Mouse (Mus musculus) forebrain, embryonic 15.5 days (tissue): ENCODE results near the gene Adamtsl5. TPM values are rescaled to one million over a fixed set of nuclear protein-coding genes. Genes with fewer than 3 reads are reported as not detected.

Experiments used
- ATAC-seq: fragments of 200-750 bp; cut with Nextera tagmentation; replicated peaks from 2 replicates; pipeline ENCODE4 v1.8.0; 2017; ENCODE audit warnings: mild to moderate bottlenecking, moderate TSS enrichment, moderate library complexity
- H3K27ac ChIP-seq: fragments of 300-500 bp; sonication (generic); replicated peaks from 2 replicates; pipeline ENCODE4 v1.5.1; 2015; ENCODE audit warnings: mild to moderate bottlenecking, inconsistent platforms
- H3K27me3 ChIP-seq: fragments of 300-500 bp; sonication (generic); 2 replicates; pipeline ENCODE4 v1.6.1; 2015; ENCODE audit warnings: inconsistent platforms
- H3K36me3 ChIP-seq: fragments of 300-500 bp; sonication (generic); 2 replicates; pipeline ENCODE4 v1.6.1; 2015; ENCODE audit warnings: mild to moderate bottlenecking, inconsistent platforms
- H3K4me1 ChIP-seq: fragments of 300-500 bp; sonication (generic); 2 replicates; pipeline ENCODE4 v1.6.1; 2015; ENCODE audit warnings: inconsistent platforms
- H3K4me2 ChIP-seq: fragments of 300-500 bp; sonication (generic); replicated peaks from 2 replicates; pipeline ENCODE4 v1.6.1; 2015; ENCODE audit warnings: mild to moderate bottlenecking, inconsistent platforms
- H3K4me3 ChIP-seq: fragments of 300-500 bp; sonication (generic); 2 replicates; pipeline ENCODE4 v1.5.1; 2015; ENCODE audit warnings: mild to moderate bottlenecking, inconsistent platforms
- H3K9ac ChIP-seq: fragments of 300-500 bp; sonication (generic); replicated peaks from 2 replicates; pipeline ENCODE4 v1.6.1; 2015; ENCODE audit warnings: mild to moderate bottlenecking, inconsistent platforms
- H3K9me3 ChIP-seq: fragments of 300-500 bp; sonication (generic); 2 replicates; pipeline ENCODE4 v1.6.1; 2016; ENCODE audit warnings: inconsistent platforms
- WGBS: fragments of 180-500 bp; shearing (Covaris S2); methylation state at CpG from one replicate; pipeline ENCODE4 v1.1.7; 2015; ENCODE audit warnings: mixed read lengths; 5-methylcytosine and 5-hydroxymethylcytosine counted together
- polyA plus RNA-seq: library from polyadenylated mRNA; unstranded; fragments of >200 nt; fragmentation: Nextera tagmentation; extraction: Ambion mirVana; gene quantifications from 2 replicates; pipeline ENCODE4 v1.2.1, GENCODE M21; 2015

Gene Adamtsl5
- polyA plus RNA-seq, 1 experiment from 2014 or later, result 0.32 TPM

DNA sequence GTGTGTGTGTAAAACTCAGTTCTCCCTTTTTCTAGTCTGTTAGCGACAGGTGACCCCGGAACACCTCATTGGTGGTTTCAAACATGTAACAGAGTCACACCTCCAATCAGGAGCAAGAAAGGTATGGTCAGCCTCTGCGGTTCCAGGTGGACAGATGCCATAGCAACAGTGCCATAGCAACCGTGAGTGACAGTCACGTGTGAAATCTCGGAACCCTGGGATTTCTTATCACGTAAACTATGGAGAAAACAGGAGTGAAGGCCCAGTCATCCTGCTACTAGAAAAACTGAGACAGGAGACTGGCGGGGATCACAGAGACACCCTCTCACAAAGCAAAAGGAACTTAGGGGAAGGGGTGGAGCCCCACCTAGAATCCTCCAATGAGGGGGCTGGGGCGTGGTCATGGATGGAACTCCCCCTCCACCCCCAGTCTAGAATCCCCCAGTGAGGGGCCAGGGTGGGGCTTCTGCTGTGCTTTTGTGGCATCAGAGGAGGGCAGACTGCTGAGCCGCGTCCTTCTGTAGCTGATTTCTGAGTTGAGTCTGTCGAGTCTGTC, 23.3 kb upstream of the Adamtsl5 start:
- peak; percentile 75 for ATAC-seq
- no peaks in the 10 kb centered on the region for H3K27me3 ChIP-seq
- no peaks in the 10 kb centered on the region for H3K36me3 ChIP-seq
- H3K9me3 ChIP-seq, result no peaks in the 10 kb centered on the region
- 2% methylated on average over 12 of the region's 12 CpGs for WGBS
- peak overlapping the region; percentile 54 for H3K27ac ChIP-seq
- H3K4me3 ChIP-seq, result peak overlapping the region; percentile 25
- 0 out of 2 replicates have a peak overlapping the region, but pooled peaks have one; percentile 19 for H3K9ac ChIP-seq
- peak overlapping the region; percentile 29 for H3K4me2 ChIP-seq
- peaks cover 13% of the 10 kb centered on the region for H3K4me1 ChIP-seq

DNA sequence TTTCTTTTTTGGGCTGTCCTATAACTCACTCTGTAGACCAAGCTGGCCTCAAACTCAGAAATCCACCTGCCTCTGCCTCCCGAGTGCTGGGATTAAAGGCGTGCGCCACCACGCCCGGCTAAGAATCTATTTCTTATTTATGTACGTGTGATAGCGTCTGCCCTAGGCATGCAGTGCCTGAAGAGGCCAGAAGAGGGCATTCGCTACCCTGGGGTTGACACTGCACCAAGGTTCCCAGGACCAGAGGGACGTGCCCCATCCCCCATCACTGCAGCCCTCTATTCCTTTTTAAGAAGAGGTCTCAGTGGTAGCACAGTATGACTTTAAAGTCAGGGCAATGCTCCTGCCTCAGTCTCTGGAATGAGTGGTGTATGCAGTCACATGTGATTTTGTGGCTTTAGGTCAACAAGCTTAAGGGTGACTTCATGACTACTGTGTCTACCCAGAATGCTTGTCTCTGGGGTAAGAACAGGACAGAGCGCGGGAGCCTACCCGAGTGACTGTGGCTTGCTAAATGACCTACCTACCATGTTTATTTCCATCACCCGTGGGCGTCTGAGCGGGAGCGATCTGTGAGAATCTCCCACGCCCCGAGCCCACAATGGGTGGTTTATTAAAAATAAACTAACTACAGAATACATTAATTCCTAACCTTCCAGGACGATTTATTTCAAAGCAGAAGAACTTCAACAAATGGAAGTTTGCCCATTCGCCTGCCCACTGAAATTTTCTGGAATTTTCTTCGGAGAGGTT, 22.0 kb upstream of the Adamtsl5 start:
- no peak for ATAC-seq
- 86% methylated on average over 21 of the region's 21 CpGs for WGBS
- H3K27ac ChIP-seq, result no peak overlapping the region

DNA sequence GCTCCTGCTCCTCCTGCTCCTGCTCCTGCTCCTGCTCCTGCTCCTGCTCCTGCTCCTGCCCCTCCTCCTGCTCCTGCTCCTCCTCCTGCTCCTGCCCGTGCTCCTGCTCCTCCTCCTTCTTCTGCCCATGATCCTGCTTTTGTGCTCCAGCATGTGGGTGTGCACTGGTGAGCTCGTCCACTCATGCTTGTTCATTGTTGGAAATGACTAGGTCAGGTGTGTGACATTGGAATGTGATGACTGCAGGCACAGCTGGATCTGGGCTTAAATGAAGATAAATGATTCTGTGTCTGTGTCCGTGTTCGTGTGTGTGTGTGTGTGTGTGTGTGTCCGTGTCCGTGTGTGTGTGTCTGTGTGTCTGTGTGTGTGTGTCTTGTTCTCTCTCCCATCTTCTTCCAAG, 20.2 kb upstream of the Adamtsl5 start:
- Histone ChIP-seq H3K36me3 (no peaks in the 10 kb centered on the region), H3K4me1 (peaks cover 16% of the 10 kb centered on the region), H3K9ac (no peak overlapping the region), H3K27me3 (0 out of 2 replicates have a peak, but pooled peaks cover 10% of the 10 kb centered on the region), H3K4me3 (no peak overlapping the region), H3K9me3 (no peaks in the 10 kb centered on the region), H3K27ac (no peak overlapping the region), H3K4me2 (no peak overlapping the region)
- ATAC-seq, result no peak
- WGBS, result 90% methylated on average over 6 of the region's 6 CpGs

More for the DNA sequence above, 22.0 kb upstream of the Adamtsl5 start:
- Histone ChIP-seq H3K4me2 (no peak overlapping the region), H3K27me3 (no peaks in the 10 kb centered on the region), H3K4me1 (peaks cover 13% of the 10 kb centered on the region), H3K9me3 (no peaks in the 10 kb centered on the region), H3K9ac (no peak overlapping the region), H3K36me3 (no peaks in the 10 kb centered on the region), H3K4me3 (no peak overlapping the region)

DNA sequence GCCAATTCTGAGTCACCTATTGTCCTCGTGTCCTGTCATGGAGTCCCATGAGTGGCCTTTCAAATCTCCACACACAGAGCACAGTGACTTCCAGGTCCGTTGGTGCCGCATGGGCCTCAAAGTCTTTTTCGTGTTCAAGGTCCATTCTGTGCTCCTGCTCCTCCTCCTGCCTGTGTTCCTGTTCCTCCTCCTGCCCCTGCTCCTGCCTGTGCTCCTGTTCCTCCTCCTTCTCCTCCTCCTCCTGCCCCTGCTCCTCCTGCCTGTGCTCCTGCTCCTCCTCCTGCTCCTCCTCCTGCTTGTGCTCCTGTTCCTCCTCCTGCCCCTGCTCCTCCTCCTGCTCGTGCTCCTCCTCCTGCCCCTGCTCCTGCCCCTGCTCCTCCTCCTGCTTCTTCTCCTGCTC, 19.7 kb upstream of the Adamtsl5 start:
- Histone ChIP-seq H3K4me1 (peaks cover 16% of the 10 kb centered on the region), H3K9ac (no peak overlapping the region), H3K9me3 (no peaks in the 10 kb centered on the region), H3K36me3 (no peaks in the 10 kb centered on the region), H3K27ac (no peak overlapping the region), H3K27me3 (0 out of 2 replicates have a peak, but pooled peaks cover 10% of the 10 kb centered on the region), H3K4me2 (no peak overlapping the region), H3K4me3 (no peak overlapping the region)
- no peak for ATAC-seq
- 68% methylated on average over 5 of the region's 5 CpGs for WGBS

DNA sequence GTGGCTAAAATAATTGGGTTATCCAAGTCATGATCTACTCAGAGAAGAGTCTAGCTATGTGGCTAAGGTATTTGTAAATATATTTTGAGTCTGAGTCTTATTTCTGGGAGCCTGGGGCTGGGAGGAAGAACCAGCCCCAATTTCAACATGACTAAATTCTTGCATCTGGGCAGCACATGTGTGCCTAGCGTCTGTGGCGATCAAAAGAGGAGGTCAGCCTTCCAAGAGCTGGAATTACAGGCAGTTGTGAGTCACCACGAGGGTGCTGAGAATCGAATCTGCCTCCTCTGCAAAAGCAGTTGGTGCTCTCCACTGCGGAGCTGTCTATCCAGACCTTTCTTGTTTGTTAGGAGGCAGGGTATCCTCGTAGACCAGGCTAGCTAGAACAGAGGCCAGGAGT, 17.5 kb upstream of the Adamtsl5 start:
- 0 out of 2 replicates have a peak, but pooled peaks cover 3% of the 10 kb centered on the region for H3K4me1 ChIP-seq
- 76% methylated on average over 6 of the region's 6 CpGs for WGBS
- 0 out of 2 replicates have a peak, but pooled peaks cover 10% of the 10 kb centered on the region for H3K27me3 ChIP-seq
- H3K4me3 ChIP-seq, result no peak overlapping the region
- no peak overlapping the region for H3K4me2 ChIP-seq
- no peak overlapping the region for H3K9ac ChIP-seq
- H3K27ac ChIP-seq, result no peak overlapping the region
- no peak for ATAC-seq
- no peaks in the 10 kb centered on the region for H3K36me3 ChIP-seq
- no peaks in the 10 kb centered on the region for H3K9me3 ChIP-seq

DNA sequence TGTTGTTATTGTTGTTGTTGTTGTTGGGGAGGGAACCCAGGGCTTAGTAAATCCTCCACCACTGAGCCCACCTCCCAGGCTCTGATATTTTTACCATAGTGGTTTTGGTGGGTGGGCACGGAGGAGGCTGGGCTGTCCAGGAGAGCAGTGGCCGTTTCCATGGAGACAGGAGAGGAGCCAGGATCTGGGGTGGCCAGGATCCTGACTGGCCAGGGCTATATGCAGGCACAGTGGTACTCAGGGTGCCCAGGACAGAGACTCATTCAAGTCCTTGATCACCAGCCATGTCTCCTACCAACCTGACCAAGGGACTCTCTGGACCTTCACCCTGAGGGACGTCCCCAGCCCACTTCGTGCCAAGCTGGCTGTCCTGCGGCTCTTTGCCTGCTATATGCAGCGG, 15.5 kb upstream of the Adamtsl5 start:
- H3K9me3 ChIP-seq, result no peaks in the 10 kb centered on the region
- H3K27ac ChIP-seq, result no peak overlapping the region
- H3K4me3 ChIP-seq, result no peak overlapping the region
- no peaks in the 10 kb centered on the region for H3K36me3 ChIP-seq
- H3K4me1 ChIP-seq, result 0 out of 2 replicates have a peak, but pooled peaks cover 3% of the 10 kb centered on the region
- 0 out of 2 replicates have a peak, but pooled peaks cover 10% of the 10 kb centered on the region for H3K27me3 ChIP-seq
- H3K9ac ChIP-seq, result no peak overlapping the region
- ATAC-seq, result no peak
- H3K4me2 ChIP-seq, result no peak overlapping the region
- 36% methylated on average over 6 of the region's 6 CpGs for WGBS

DNA sequence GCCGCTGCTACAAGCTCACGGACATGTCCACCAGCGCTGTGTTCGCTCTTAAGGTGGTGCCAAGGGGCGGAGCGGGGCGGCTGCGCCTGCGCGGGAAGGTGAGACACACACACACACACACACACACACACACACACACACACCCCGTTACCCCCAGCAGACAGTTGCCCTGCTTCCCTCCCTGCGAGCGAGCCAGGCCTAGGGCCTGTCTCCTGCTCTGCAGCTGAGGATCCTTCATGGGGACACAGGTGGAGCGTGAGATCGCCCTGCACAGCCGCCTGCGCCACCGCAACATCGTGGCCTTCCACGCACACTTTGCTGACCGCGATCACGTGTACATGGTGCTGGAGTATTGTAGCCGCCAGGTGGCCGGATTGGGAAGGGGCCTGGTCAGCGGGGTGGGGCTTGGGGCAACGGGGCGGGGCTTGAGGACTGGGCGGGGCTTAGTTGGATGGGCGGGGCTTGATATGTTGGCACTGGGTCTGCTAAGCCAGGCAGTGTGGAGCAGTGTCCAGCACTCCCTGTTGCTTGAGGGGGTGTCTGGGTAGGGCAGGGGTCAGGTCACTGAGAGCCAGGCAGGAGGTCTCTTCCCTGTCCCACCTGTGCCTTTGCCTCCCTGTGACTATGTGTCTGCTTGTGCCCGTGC, 9.9 kb upstream of the Adamtsl5 start:
- peaks cover 47% of the 10 kb centered on the region for H3K27me3 ChIP-seq
- peak overlapping the region; percentile 36 for H3K9ac ChIP-seq
- ATAC-seq, result peak; percentile 41; the same call in 1 of the 2 replicates

DNA sequence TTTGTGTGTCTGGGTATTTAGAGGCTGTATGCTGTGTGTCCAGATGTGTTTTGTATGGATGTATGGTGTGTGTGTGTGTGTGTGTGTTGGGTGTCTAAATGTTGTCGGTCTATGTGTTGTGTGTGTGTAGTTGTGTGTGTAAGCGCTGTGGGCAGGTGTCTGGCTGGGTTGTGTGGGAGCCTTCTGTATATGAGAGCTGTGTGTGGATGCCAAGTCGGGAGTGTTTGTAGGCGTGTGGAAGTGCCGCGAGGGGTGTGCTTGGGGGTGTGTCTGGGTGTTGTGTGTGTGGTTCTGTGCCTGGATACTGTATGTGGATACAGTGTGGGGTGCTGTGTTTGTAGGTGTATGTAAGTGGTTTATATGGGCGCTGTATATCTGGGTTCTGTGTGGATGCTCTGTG, 9.1 kb upstream of the Adamtsl5 start:
- WGBS, result 34% methylated on average over 7 of the region's 7 CpGs
- peaks cover 54% of the 10 kb centered on the region for H3K27me3 ChIP-seq
- H3K36me3 ChIP-seq, result no peaks in the 10 kb centered on the region
- no peak overlapping the region for H3K27ac ChIP-seq
- H3K4me1 ChIP-seq, result peaks cover 23% of the 10 kb centered on the region
- H3K4me2 ChIP-seq, result peak overlapping the region; percentile 44
- H3K4me3 ChIP-seq, result no peak overlapping the region
- no peak overlapping the region for H3K9ac ChIP-seq
- no peaks in the 10 kb centered on the region for H3K9me3 ChIP-seq
- 0 out of 2 replicates have a peak, but pooled peaks have one; percentile 39 for ATAC-seq

More for the DNA sequence above, 9.9 kb upstream of the Adamtsl5 start:
- H3K4me2 ChIP-seq, result peak overlapping the region; percentile 44
- 7% methylated on average over 31 of the region's 31 CpGs for WGBS
- peak overlapping the region; percentile 31 for H3K4me3 ChIP-seq
- H3K9me3 ChIP-seq, result no peaks in the 10 kb centered on the region
- H3K36me3 ChIP-seq, result no peaks in the 10 kb centered on the region
- no peak overlapping the region for H3K27ac ChIP-seq
- peaks cover 23% of the 10 kb centered on the region for H3K4me1 ChIP-seq

DNA sequence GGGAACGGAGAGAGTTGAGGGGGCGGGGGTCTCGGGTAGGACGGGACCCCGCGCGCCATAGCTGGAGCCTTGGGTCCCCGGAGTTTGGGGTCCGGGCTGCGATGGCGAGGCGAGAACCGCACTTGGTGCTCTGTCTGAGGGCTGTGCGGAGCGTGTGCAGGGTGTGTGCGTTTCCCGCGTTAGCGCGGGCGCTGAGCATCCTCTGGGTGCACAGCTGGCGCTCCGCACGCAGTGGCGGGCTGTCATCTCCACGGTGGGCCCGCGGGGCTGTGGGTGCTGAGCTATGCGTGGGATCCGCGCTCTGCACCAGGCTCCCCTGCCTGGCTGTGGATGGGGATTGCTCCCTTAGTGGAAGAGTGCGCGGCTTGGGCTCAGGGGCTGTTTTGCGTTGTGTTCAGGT, 8.5 kb upstream of the Adamtsl5 start:
- Histone ChIP-seq H3K4me3 (peak overlapping the region; percentile 36), H3K4me2 (peak overlapping the region; percentile 59), H3K27me3 (peaks cover 58% of the 10 kb centered on the region), H3K9ac (no peak overlapping the region; the same call in 1 of the 2 replicates), H3K4me1 (peaks cover 23% of the 10 kb centered on the region), H3K9me3 (no peaks in the 10 kb centered on the region), H3K27ac (no peak overlapping the region), H3K36me3 (no peaks in the 10 kb centered on the region)
- WGBS, result 3% methylated on average over 34 of the region's 34 CpGs
- ATAC-seq, result no peak; the same call in 1 of the 2 replicates

DNA sequence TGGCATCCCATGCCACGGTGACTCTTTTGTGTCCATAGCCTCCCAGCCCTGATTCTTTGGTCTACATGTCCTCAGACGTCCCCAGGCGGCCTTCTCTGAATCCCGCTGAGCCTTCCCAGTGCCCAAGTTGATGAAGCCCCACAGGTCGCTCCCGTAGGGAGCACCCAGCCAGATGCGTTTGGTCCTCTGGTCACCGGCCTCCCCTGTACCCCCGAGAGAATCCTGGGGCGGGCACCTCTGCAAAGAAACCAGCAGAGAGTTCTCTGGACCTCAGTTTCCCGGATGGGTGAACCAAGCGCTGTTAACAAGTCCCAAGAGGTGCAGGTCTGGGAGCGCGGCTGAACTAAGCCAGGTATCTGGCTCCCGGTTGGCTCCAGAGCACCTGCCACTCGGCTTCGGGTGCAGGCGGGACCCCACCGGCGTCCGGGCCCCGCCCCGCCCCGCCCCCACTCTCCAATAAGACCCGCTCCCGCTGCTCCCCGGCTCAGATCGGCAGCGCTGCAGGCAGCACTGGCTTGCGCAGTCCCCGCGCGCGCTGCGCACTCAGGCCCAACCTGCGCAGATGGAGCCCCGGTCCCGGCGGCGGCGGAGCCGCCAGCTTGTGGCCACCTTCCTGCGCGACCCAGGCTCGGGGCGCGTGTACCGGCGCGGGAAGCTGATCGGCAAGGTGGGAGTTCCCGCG, 7.9 kb upstream of the Adamtsl5 start, which contains the start of gene Plk5:
TSS of gene Plk5 (plus strand) at position 459 of the 682 bp plus-strand sequence.
- Histone ChIP-seq H3K27me3 (peaks cover 62% of the 10 kb centered on the region), H3K4me3 (peak within 1 kb of the TSS; percentile 36), H3K27ac (no peak within 1 kb of the TSS), H3K36me3 (no peaks in the 10 kb centered on the region), H3K4me1 (peaks cover 23% of the 10 kb centered on the region), H3K9ac (no peak within 1 kb of the TSS; the same call in 1 of the 2 replicates), H3K4me2 (peak within 1 kb of the TSS; percentile 59), H3K9me3 (no peaks in the 10 kb centered on the region)
- 0 out of 2 replicates have a peak, but pooled peaks have one; percentile 19 for ATAC-seq
- under 1% methylated on average over 53 of the region's 53 CpGs for WGBS

DNA sequence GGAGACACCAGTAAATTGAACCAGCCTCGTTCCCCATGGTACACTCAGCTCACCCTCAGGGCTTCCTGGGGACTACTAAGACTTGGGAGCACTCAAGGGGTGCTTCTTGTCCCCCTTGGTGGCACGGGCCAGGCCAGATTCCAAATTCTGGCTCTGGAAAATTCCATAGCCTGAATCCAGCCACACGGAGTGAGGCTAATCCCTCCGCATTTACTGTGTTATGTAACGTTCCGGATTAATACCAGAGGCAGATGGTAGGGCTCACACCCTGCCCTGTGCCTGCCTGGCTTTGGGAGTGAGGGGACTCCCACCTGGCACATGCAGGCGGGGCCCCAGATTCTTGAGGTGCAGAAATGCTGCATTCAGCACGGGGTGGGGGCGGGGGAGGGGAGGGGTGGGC, 7.2 kb upstream of the Adamtsl5 start:
- no peak for ATAC-seq
- H3K4me3 ChIP-seq, result peak overlapping the region; percentile 3; the same call in 1 of the 2 replicates
- H3K4me2 ChIP-seq, result no peak overlapping the region
- H3K9ac ChIP-seq, result no peak overlapping the region
- H3K36me3 ChIP-seq, result no peaks in the 10 kb centered on the region
- no peaks in the 10 kb centered on the region for H3K9me3 ChIP-seq
- H3K27me3 ChIP-seq, result peaks cover 69% of the 10 kb centered on the region
- H3K27ac ChIP-seq, result no peak overlapping the region
- 7% methylated on average over 9 of the region's 9 CpGs for WGBS
- peaks cover 23% of the 10 kb centered on the region for H3K4me1 ChIP-seq
